Mouse (Mus musculus) cerebellum, adult 8-10 months (tissue): ENCODE results near the gene Rnf44.

Experiments
- DNase-seq: peaks from one replicate; pipeline ENCODE4 v3.0.0; 2022

Gene Rnf44

DNA sequence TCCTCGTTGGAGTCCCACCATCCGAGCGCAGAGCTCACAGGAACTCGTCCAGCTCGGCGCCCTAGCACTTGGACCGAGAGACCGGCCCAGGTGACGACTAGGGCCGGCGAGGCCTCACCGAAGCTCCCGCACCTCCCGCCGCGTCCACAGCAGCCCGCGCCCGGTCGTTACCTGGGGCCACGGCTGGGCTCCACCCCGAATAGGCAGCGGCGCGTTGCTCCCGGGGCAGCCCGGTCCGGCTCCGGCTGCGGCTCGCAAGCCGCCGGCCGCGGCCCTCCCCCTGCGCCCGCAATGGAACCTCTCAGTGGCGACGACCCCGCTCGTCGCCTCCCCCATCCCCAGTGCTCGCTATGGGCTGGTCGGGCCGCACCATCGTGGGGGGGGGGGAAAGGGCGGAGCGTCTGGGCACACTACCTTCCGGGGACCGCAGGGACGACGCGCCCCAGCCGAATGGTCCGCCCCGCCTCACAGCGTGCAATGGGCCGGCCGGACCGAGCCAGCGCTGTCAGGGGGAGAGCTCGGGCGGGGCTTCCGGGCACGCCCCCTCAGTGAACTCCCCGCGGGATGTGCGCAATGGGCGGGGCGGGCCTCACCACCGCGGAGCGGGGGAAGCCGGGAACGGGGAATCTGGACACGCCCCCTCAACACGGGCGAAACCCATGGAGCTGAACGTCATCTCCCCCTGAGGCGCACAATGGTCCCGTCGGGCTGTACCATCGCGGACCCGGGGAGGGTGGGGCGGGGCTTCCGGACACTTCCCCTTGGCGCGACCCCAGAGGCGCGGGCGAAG is at the start of gene Rnf44:
Rnf44 (minus strand) TSS at position 350 of the 790 bp plus-strand sequence.
- DNase-seq = peak; percentile 99

DNA sequence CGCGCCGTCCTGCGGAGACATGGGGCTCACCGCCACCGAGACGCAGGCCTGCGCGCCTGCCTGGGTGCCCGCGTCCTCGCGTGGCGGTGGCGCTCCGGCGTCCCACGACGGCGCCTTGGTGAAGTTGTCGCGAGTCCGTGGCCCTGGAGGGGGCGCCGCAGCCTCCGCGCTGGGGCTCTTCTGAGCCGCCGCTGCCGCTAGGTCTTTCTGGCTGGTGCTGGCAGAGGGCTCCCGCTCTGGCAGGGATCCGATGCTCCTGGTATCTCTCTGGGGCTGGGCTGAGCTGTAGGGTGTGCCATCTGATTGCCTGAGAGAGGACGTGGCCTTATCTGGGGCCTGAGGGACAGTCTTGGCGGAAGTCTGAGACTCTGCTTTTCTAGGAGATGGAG is 44.5 kb upstream of the Rnf44 start:
- peak; percentile 57 for DNase-seq

DNA sequence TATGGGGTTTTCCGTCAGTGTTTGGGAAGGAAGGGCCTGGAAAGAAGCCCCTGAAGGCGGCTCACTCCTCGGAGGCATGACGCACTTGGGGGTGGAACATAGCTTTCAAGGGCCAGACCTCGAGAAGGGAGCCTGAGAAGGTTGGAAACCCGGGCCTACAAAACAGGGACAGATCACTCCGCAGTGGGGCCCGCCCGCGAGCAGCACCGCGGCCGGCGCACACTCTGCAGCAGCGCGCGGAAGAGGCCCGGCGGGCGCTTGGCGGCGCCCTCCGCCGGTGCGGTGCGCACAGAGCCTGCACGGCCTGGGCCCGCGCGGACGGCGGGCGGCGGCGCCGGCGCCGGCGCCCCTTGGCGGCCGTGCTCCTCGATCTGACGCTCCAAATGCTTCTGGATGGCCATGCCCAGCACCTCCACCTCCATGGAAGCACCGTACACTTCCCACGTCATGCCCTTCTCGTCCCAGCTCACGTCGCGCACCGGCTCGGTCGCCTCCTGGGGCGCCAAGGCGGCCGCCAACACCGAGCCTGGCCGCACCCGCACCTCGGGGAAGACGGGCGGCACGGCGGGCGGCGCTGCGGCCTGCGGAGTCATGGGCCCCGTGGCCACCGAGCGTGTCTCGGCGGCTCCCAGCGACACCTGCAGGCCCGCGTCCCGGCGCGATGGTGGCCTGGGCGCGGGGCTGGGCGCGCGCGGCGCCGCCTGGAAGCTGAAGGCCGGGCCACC is 43.9 kb upstream of the Rnf44 start:
- peak; percentile 53 for DNase-seq

DNA sequence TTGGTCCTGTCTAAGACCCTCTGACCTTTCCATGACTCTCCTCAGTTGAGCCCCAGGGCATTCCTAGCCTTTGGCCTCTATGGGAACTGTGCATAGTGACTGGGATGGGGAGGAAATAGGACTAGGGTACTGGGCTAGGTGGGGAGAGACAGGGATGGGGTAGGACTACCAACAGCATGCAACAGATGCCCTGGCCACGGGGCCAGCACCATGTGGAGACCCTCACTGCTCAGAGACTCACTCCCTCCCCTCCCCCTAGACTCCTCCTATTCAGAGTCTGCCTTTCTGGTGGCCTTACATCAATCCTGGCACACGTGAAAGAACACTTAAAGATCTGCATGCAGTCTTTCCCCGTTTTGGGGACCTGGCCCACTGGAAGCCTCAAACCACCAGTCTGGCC is 43.2 kb upstream of the Rnf44 start:
- no peak for DNase-seq

DNA sequence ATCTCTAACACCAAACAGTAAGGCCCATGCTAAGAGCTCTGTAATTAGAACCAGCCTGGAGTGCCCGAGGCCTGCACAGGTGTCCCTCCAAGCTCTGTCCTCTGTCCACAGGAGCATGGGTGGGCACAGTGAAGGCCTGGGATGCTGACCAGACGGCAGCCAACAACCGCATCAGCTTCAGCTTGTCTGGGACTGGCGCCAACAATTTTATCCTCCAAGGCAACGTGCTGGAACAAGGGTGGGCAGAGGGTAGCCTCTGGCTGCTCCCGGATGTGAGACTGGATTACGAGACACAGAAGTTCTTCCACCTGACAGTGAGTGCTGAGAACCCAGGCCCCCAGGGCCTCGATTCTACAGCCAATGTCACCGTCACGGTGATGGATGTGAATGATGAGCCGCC is 32.4 kb upstream of the Rnf44 start:
- no peak for DNase-seq

DNA sequence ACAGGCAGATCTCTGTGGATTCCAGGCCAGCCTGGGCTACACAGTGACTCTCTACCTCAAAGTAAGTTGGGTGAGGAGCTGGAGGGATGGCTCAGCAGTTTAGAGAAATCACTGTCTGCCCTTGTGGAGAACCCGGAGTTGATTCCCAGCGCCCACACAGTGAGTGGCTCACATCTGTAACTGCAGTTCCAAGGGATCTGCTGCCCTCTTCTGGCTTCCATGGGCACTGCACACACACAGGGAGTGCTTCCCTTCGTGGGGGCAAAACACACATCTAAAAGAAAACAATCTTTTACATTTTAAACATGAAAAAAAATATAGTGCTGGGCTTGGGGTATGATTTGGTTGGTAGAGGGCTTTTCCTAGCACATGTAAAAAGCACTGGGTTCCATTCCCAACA is 29.4 kb upstream of the Rnf44 start:
- no peak for DNase-seq

DNA sequence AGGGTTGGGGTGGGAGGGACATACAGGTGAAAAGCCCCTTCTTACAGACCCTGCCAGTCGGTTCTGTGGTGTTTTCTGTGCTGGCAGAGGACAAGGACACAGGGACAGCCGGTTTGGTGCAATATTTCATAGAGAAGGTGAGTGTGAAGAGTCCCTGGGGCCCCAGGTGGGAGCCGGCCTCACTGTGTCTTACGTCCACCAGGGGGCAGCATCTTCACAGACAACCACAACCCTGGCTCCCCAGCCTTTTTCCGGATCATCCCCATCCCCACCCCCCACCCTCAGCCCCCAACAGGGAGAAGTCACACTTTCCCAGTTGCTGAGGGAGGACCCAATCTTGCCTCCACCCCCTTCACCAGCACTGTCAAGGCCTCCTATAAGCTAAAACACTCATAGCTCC is 23.2 kb upstream of the Rnf44 start:
- peak; percentile 76 for DNase-seq

DNA sequence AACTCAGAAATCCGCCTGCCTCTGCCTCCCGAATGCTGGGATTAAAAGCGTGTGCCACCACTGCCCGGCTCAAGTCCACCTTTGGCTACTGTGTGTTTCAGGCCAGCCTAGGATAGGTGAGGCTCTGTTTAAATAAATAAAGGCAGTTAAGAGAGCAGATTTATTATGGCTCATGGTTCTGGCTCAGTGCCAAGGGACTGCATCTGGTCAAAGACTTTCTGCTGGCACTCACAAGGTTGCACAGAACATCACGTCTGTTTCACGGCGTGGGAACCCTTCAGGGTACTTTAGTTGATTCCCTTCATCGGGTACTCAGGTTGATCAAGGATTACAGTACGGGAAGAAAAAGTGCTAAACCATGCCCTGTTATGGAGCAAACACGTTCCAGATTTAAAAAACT is 21.3 kb upstream of the Rnf44 start:
- DNase-seq = no peak

DNA sequence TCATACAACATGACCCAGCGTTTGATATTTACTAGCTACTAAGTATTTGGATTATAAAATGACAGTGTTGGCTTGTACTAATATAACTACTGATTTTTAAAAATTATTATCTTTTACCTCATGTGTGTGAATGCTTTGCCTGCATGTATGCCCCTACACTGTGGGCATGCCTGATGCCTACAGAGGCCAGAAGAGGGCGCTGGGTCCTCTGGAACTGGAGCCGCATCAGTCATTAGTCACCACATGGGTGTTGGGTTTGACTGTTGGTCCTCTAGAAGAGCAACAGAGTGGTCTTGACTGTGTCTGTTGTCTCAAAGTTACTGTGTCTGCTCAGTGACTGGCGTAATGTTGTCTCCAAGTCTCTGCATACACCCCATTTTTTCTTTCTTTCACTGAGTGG is 20.7 kb upstream of the Rnf44 start:
- DNase-seq = no peak

DNA sequence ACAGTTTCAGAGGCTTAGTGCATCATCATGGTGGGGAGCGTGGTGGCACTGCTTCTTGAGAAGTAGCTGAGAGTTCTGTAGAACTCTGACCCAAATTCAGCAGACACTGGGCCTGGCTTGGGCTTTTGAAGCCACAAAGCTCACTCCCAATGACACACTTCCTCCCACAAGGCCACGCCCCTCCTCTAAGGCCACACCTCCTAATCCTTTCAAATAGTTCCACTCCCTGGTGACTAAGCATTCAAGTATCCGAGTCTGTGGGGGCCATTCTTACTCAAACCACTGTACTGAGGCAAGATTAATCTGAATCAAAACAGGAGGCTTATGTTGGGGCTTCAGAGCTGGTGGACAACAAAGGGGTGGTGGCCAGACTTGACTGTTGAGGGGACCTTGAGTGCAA is 17.2 kb upstream of the Rnf44 start:
- DNase-seq = no peak

DNA sequence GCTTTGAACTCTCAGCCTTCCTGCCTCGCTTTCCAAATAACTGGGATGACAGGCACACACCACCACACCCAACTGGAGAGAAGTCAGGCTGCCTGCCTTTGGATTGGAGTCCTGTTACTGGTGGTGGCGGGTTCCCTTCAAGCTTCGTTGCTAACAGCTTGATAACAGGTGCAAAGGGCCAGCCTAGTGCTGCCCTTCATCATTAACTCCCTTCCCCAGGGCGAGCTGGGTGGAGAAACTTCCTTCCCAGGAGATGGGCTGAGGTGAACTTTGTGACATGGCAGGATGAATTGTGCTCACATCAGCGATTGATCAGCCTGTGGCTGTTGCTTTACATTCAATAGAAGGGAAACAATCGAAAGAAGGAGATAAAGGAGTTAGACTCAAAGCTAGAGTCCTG is 11.2 kb upstream of the Rnf44 start:
- DNase-seq = no peak

DNA sequence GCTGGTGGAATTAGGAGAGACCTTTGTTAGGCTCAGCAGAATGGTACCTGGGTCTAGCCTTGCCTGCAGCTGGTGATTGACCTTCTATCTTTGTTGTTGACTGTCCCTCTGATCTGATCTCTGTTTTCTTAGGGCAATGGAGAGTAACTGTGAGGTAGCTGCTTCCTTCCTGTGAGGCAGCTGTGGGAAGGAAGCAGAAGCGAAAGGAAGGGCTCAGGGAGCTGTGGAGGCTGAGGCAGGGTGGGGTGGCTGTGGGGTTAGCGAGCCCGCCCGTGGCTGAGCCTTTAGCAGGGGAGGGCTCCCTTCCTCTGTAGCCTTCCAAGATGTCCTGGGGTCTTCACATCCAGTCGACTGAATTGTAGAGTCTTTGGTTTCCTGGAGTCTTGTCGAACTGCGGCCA is 8.8 kb upstream of the Rnf44 start:
- DNase-seq = no peak

DNA sequence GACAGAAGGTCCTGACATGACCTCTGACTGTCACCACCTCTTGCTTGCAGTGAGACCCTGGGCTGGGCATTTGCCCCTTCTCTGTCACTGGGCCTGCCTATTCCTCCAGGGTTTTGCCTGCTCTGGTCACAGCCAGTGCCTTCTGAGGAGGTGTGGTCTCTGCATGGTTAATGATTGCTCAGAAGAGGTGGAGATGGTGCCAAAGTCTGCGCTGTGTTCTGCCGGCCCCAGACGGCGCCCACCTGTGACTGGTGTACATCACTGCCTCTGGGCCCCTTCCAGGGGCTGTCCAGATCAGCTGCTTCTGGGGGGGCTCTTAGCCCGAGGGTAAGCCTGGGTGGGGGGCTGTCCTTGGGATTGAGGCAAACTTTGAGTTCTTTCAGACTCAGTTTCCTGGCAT is 7.5 kb upstream of the Rnf44 start, which contains the start of gene Cdhr2:
Cdhr2 (plus strand) TSS at position 219 of the 400 bp plus-strand sequence.
- DNase-seq = no peak

DNA sequence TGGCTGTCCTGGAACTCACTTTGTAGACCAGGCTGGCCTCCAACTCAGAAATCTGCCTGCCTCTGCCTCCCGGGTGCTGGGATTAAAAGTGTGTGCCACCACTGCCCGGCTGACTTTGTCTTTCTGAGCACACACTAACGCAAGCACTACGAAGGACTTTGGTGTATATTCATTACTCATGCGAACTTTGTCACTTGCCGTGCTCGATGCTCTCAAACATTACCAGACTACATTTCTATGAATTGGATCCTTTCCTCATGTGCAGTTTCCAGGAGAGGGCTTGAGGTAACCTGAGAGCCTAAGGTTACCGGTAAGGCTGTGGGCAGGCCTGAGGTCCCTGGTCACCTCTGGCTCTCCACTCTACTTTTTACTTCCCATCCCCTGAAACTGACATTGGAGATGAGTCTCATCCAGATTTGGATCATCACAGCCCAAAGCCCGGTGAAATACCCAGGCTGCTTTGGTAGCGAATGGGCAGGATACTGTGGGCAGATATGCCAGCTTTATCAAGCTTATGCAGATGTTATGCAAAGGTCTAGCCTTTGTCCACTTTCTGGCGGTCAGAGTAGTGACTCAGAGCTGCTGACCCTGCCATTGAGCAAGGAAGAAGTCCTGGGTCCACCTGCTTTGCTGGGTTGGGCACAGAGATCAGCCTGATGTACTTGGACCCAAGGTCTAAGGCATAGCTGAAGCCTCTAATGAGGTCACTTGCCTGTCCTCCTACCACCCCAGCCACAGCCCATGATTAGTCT is 1.9 kb upstream of the Rnf44 start:
- DNase-seq = no peak

DNA sequence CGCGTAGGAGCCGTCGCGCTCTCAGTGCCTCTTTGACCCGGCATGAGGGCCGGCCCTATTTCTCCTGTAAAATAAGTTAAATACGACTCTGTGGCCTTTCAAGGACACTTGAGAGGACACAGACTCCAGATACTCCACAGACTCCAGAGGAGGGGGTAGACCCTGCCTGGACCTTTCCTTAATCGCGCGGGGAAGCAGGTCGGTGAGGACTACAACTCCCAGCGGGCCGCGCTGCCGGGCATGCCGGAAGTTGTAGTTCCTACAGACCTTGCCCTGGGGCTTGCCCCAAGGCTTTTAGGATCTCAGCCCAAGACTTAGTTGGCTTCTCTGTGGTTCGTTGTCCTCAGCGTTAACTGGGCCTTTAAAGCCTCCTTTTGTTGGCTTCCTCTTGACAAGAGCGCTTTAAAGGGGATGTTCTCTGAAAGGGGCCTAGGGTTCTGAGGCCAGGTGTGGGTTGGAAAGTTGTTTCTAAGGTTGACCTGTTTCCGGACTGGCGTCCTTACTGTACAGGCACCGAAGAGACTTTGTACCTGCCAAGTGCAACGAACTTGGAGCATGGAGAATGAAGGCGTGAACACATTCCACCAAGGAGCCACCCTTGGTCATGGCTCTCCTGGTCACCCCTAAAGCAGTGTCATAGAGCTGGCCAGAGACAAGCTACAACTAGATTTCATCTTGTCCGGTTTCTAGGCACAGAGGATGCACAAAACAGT is 797 bp upstream of the Rnf44 start:
- peak; percentile 94 for DNase-seq

DNA sequence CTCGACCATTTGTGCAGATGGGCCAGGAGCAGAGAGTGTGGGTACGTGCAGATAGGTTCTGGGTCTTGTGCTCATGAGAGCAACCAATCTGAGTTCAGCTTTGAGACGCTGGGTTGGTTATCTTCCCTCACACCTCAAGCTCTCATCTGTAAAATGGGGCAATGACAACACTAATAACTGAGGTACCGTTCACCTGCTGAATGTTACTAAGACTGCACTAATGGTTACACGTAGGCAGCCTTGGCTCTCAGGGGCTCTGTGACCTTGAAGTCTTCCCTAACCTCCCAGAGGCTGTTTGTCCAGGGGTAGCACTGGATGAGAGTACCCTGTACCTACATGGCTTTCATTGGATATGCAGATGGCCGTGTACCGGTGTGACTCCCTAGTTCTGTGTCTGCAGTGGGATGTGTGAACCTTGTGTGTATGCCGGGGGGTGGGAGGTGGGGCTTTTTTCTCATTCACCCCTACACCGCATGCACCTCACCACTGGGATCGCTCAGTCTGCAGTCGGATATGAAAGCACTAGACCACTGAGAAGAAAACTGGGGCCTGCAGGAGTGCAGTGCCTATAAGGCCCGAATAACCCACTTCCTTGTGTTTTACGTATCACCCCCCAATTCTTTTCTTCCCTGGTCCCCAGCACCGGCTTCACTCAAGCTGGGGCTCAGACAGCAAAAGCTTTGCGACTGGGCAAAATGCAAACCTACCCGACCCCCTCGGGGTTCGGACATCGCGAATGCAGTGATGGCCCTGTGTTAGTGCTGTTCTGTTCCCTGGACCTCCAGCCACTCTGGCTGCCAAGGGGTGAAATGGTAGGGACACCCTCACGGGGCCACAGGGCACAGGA is 773 bp downstream of the Rnf44 start:
- DNase-seq = peak; percentile 28

DNA sequence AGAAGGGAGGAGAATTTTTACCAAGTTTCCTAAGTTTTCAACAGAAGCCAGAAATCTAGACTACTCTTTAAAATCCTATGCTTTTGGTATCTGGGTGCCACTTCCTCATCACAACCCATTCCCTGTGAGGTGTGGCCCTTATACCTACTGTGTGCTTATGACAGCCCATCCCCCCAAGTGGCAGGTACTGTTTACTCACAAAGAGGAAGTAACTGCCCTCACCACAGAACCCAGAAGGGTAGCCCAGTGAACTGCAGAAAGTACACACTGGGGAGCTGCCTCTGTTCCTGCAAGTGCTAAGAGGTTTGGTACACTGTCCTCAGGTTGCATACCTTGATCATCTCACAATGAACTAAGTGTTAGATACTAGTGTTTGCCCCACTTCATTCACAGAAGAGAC is 2.0 kb downstream of the Rnf44 start:
- peak; percentile 22 for DNase-seq

DNA sequence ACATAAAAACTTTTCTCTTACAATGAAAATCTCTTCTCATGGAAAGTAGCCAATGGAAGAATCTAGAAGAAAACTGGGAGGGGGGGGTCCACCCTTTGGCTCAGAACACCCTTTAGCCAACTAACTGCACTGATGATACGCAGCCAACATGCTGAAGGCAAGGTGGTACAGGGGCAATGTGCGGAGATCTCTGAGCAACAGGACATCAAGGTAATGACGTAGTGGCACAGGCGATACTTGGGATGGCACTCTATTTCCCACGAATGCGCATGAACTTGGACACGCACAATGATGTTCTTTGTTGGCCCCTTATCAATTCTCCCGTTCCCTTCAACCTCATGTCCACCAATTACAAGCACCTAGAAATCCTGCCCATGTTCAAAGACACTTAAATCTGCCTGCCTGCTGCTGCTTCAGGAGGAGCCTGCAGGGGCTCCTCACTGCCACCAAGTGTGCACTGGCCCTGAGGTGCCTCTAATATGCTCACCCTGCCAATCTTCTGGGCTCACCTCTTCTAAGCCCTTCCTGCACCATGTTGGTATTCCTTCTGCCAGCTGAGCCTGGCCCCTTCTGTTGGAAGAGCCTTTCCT is 3.5 kb downstream of the Rnf44 start:
- no peak for DNase-seq

DNA sequence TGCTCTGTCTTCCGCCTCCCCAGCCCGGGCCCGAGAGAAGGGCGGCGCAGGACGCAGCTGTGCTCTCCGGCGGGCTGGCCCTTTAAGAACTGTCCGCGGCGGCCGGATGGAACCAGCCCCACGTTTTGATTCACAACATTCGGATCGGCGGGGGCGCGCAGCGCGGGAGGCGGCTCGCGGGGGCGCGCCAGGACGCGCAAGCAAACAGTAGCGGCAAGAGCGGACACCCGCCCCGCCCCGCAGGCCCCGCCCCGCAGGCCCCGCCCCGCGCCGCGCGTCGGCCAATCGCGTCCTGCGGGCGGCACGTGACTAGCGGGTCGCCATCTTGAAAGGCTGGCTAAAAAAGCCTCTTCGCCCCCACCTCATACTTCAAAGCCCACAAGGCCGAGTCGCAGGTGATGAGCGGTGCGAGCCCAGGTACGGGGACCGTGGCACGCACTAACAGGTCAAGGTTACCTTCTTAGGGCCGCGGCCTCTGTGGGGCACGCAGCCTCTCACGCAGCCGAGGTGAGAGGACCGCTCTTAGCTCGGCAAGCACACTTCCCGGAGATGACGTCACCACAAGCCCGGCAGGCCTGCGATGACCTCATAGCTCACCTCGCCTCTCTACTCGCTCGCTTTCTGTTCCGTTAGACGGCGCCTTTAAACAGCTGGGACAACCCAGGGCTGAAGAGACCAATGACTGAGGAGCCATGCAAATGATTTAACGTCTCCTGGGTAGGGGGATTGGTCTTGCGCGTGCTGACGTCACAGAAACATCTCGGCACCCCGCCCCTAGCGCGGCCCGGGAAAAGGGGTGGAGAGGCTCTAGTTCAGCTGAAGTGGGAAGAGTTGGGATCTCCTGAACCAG is 5.9 kb downstream of the Rnf44 start:
- peak; percentile 97 for DNase-seq

DNA sequence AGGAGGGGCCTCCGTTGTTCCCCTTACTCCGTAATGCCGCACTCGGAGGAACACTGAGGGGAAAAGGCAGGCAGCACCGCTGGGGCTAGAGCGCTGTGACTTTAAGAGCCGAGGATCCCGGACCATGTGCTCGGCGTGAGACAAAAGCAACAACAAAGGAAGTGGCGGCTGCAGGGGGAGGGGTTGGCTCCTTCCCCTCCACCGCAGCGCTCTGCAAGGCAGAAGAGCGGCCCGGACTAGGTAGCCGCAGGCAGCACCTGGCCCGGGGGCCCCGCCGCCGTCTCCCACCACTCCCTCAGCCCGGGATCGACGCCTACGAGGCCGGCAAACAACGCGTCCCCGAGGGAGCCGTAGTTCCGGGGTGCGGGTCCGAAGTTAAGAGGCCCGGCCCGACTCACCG is 6.6 kb downstream of the Rnf44 start:
- DNase-seq = no peak
